Mouse (Mus musculus) heart, embryonic 10.5 days (tissue): ENCODE data around the gene Bcl7a. TPM values are rescaled to one million over a fixed set of nuclear protein-coding genes. Genes with fewer than 3 reads are reported as not detected.
A peak's percentile ranks its signal among the peaks of the same experiment; 100 is the strongest.

Source experiments
- DNase-seq: peaks from one replicate; pipeline ENCODE4 v3.0.0-alpha.2; 2017; ENCODE audit warnings: low spot score
- H3K27ac ChIP-seq: fragments of 300-500 bp; sonication (generic); 2 replicates; pipeline ENCODE4 v1.5.1; 2016; ENCODE audit warnings: mild to moderate bottlenecking
- H3K27me3 ChIP-seq: fragments of 300-500 bp; sonication (generic); 2 replicates; pipeline ENCODE4 v1.6.1; 2016; ENCODE audit warnings: mild to moderate bottlenecking; ENCODE audit not compliant: poor library complexity, insufficient read depth, severe bottlenecking
- H3K36me3 ChIP-seq: fragments of 300-500 bp; sonication (generic); 2 replicates; pipeline ENCODE4 v1.6.1; 2016; ENCODE audit warnings: mild to moderate bottlenecking, moderate library complexity
- H3K4me1 ChIP-seq: fragments of 300-500 bp; sonication (generic); 2 replicates; pipeline ENCODE4 v1.6.1; 2016; ENCODE audit warnings: mild to moderate bottlenecking
- H3K4me3 ChIP-seq: fragments of 300-500 bp; sonication (generic); 2 replicates; pipeline ENCODE4 v1.5.1; 2016; ENCODE audit warnings: mild to moderate bottlenecking, moderate library complexity
- H3K9me3 ChIP-seq: fragments of 300-500 bp; sonication (generic); 2 replicates; pipeline ENCODE4 v1.6.1; 2016; ENCODE audit warnings: mild to moderate bottlenecking, moderate library complexity
- WGBS: fragments of 180-500 bp; shearing (Covaris S2); methylation state at CpG from one replicate; pipeline ENCODE4 v1.1.7; 2016; 5-methylcytosine and 5-hydroxymethylcytosine counted together
- polyA plus RNA-seq: library from polyadenylated mRNA; unstranded; fragments of >200 nt; fragmentation: Nextera tagmentation; extraction: Ambion mirVana; gene quantifications from 2 replicates; pipeline ENCODE4 v1.2.1, GENCODE M21; 2016

Bcl7a gene
- polyA plus RNA-seq, 1 experiment from 2014 or later: 21.9 TPM

GRCm38 (mm10) chr5:123393786-123394302, 50.2 kb downstream of the Bcl7a start:
- no peak for DNase-seq
- Histone ChIP-seq H3K4me1 (peaks cover 59% of the 10 kb centered on the region), H3K36me3 (no peaks in the 10 kb centered on the region), H3K27ac (peak overlapping the region; percentile 94), H3K4me3 (peak overlapping the region; percentile 93), H3K9me3 (no peaks in the 10 kb centered on the region), H3K27me3 (no peaks in the 10 kb centered on the region)
- WGBS: 12% methylated on average over 5 of the region's 5 CpGs

DNA sequence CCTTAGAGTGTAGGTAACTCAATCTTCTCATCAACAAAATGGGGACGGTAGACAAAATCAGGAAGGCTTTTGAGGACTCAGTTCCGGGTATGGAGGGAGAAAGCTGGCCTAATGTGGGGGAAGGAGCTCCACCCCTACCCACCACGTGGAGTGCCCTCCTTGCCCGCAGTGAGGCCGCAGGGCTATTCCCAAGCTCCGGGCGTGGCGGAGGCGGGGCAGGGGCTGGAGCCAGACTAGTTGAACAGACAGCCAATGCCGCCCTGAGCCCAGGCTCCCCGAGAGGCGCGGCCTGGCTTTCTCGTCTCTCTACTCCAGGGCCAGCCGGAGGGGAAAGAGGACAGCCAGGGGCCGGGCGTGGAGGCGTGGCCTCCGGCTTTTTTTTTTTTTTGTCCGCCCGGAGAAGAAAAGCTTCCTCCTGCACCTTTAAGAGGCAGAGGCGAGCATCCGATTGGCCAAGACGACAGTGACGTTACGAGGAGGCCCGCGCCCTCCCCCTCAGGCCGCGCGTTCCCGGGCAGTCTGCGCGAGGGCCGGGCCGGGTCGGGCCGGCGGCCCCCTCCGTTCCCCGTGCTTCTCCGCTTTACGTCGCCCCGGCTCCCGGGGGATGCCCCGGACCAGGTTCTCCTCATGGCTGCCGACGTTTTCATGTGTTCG, 50.8 kb downstream of the Bcl7a start, which contains the start of gene Mlxip:
TSS of gene Mlxip (plus strand) at position 496 of the 654 bp plus-strand sequence.
- WGBS: under 1% methylated on average over 49 of the region's 50 CpGs
- Histone ChIP-seq H3K27ac (peak within 1 kb of the TSS; percentile 94), H3K27me3 (no peaks in the 10 kb centered on the region), H3K36me3 (no peaks in the 10 kb centered on the region), H3K9me3 (no peaks in the 10 kb centered on the region), H3K4me3 (peak within 1 kb of the TSS; percentile 93), H3K4me1 (peaks cover 59% of the 10 kb centered on the region)
- DNase-seq: peak; percentile 99

DNA sequence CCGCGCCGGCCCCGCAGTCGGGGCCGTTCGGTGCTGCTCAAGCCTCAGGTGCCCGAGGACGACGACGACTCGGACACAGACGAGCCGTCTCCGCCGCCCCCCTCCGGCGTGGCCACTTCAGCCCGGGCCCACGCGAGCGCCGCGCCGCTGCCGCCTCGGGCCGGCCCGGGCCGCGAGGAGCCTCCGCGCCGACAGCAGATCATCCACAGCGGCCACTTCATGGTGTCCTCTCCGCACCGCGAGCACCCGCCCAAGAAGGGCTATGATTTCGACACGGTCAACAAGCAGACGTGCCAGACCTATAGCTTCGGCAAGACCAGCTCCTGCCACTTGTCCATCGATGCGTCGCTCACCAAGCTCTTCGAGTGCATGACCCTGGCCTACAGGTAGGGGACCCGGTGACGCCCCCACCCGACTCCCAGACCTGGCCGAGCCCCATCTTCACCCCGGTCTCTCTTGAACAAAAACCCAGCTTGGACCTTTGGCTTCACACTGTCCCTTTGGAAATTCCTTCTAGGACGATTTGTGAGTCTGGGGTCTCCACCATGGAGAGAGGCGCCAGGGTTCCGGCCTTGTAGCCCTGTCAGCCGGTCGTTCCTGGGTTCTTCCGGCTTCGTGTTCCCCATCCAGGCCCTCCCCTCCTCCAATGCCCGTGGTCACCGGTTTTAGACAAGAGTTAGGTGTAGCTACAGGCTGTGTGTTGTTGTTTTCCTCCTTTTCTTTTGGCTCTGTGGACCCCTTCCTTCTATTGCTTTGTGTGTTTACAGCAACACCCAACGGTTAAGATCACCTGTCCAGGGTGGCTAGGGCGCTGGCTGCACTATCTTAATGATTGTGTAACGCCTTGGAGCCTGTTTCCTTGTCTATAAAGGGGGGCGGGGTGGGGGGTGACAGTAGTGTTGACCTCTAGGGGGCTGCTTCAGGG, 51.6 kb downstream of the Bcl7a start:
- H3K4me3 ChIP-seq: peak overlapping the region; percentile 93
- H3K27me3 ChIP-seq: no peaks in the 10 kb centered on the region
- DNase-seq: peak; percentile 81
- no peaks in the 10 kb centered on the region for H3K36me3 ChIP-seq
- no peaks in the 10 kb centered on the region for H3K9me3 ChIP-seq
- H3K4me1 ChIP-seq: peaks cover 55% of the 10 kb centered on the region
- peak overlapping the region; percentile 94 for H3K27ac ChIP-seq
- WGBS: under 1% methylated on average over 65 of the region's 65 CpGs

GRCm38 (mm10) chr5:123396901-123397464, 53.3 kb downstream of the Bcl7a start:
- Histone ChIP-seq H3K9me3 (no peaks in the 10 kb centered on the region), H3K27ac (no peak overlapping the region), H3K4me3 (peak overlapping the region; percentile 93; the same call in 1 of the 2 replicates), H3K27me3 (no peaks in the 10 kb centered on the region), H3K4me1 (peaks cover 45% of the 10 kb centered on the region), H3K36me3 (no peaks in the 10 kb centered on the region)
- 67% methylated on average over 8 of the region's 8 CpGs for WGBS
- no peak for DNase-seq

- H3K27ac ChIP-seq: no peak overlapping the region
- peaks cover 45% of the 10 kb centered on the region for H3K4me1 ChIP-seq
- H3K27me3 ChIP-seq: no peaks in the 10 kb centered on the region
- no peak for DNase-seq
- peaks cover 6% of the 10 kb centered on the region; the same call in 1 of the 2 replicates for H3K36me3 ChIP-seq
- H3K9me3 ChIP-seq: no peaks in the 10 kb centered on the region
- H3K4me3 ChIP-seq: peak overlapping the region; percentile 29
- whole genome bisulfite sequencing: 59% methylated on average over 11 of the region's 11 CpGs
These were observed 54.2 kb downstream of the Bcl7a start for GRCm38 (mm10) chr5:123397786-123398185.

DNA sequence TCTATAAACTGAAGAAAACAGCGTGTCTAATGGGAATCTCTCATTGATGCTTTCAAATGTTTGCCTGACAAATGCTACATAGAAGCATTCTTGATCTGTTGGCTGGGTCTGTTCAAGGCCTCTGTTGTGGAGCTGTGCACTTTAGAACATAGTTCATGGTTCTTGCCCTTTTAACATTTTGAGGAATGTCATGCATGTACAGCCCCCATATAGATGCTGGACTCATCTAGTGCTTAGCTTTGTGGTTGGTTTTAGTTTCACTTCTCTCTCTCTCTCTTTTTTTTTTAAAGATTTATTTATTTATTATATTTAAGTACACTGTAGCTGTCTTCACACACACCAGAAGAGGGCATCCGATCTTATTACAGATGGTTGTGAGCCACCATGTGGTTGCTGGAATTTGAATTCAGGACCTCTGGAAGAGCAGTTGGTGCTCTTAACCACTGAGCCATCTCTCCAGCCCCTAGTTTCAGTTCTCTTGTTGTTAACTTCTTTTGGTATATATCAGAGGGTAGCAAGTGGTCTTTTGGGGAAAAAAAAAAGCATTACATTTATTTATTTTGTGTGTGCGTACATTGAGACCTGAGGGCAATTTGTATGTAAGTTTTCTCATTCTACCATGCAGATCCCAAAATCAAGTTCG, 55.3 kb downstream of the Bcl7a start:
- H3K27me3 ChIP-seq: no peaks in the 10 kb centered on the region
- WGBS: 89% methylated on average over 4 of the region's 4 CpGs
- peaks cover 37% of the 10 kb centered on the region for H3K4me1 ChIP-seq
- H3K9me3 ChIP-seq: no peaks in the 10 kb centered on the region
- no peak overlapping the region for H3K4me3 ChIP-seq
- peaks cover 6% of the 10 kb centered on the region; the same call in 1 of the 2 replicates for H3K36me3 ChIP-seq
- H3K27ac ChIP-seq: no peak overlapping the region
- DNase-seq: no peak

DNA sequence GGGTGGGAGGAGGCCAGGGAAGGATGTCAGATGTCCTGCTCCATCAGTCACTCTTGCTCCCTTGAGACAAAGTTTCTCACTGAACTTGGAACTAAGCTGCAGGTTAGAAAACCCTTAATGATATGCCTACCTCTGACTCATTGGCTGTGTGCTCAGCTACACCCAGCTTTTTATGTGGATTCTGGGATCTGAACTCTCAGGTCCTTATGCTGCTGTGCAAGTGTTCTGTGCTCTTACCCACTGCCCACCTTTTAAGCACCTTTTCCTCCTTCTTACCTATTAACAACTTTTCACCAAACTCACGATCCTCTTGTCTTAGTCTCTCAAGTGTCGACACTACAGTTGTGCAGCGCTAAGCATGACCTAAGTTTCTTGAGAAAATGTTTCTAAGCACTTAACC, 60.8 kb downstream of the Bcl7a start:
- H3K36me3 ChIP-seq: peaks cover 6% of the 10 kb centered on the region; the same call in 1 of the 2 replicates
- WGBS: 81% methylated on average over 3 of the region's 3 CpGs
- no peaks in the 10 kb centered on the region for H3K27me3 ChIP-seq
- H3K27ac ChIP-seq: no peak overlapping the region
- no peaks in the 10 kb centered on the region for H3K9me3 ChIP-seq
- peaks cover 10% of the 10 kb centered on the region for H3K4me1 ChIP-seq
- H3K4me3 ChIP-seq: no peak overlapping the region
- DNase-seq: no peak

- 37% methylated on average over 2 of the region's 2 CpGs for WGBS
- H3K36me3 ChIP-seq: peaks cover 19% of the 10 kb centered on the region
- no peak for DNase-seq
- no peak overlapping the region for H3K4me3 ChIP-seq
- peaks cover 10% of the 10 kb centered on the region for H3K4me1 ChIP-seq
- H3K27me3 ChIP-seq: no peaks in the 10 kb centered on the region
- no peak overlapping the region; the same call in 1 of the 2 replicates for H3K27ac ChIP-seq
- H3K9me3 ChIP-seq: no peaks in the 10 kb centered on the region
These were observed 63.3 kb downstream of the Bcl7a start for GRCm38 (mm10) chr5:123406952-123407351.

DNA sequence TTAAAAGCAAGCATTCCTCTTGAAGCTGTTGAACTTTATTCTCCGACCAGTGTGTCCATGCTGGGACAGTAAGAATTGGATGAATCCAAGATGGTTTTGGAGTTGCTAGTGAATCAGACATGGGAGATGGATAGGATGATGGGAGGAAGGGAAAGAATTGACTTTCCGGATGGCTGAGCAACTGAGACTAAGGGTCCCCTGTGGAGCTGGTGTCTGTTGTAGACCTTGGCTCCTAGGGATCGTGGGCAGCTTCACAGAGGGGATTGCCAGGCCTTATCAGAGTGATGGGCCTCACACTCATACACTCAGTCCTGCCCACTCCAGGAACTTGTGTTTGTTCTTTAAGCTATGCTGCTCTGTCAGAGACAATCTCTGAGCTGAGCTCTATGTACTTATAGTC, 64.5 kb downstream of the Bcl7a start:
- DNase-seq: no peak
- Histone ChIP-seq H3K27ac (no peak overlapping the region), H3K27me3 (no peaks in the 10 kb centered on the region), H3K4me3 (no peak overlapping the region), H3K36me3 (peaks cover 13% of the 10 kb centered on the region), H3K4me1 (peaks cover 10% of the 10 kb centered on the region), H3K9me3 (no peaks in the 10 kb centered on the region)
- 48% methylated on average over 3 of the region's 3 CpGs for WGBS

DNA sequence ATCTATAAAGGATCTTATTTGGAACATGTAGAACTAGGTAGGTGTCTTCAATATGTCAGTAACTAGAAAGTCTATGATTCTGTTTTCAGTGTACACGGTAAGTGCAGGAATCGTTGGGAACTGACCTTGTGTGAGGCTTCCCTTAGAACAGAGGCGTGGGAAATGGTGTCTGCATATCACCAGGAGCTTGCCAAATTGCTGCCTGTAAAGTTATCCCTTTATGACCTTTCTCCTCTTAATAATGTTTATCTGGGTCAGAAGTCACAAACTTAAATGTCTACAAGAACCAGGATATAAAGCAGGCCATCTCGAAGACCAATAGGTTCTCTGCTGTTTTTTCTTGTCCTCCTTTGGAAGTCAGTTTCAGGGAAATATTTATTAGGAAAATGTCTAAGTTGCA, 68.6 kb downstream of the Bcl7a start:
- Histone ChIP-seq H3K4me1 (peaks cover 23% of the 10 kb centered on the region), H3K27ac (no peak overlapping the region), H3K27me3 (no peaks in the 10 kb centered on the region), H3K36me3 (peaks cover 13% of the 10 kb centered on the region), H3K9me3 (no peaks in the 10 kb centered on the region), H3K4me3 (no peak overlapping the region)
- DNase-seq: no peak
- 85% methylated on average over 4 of the region's 4 CpGs for WGBS

DNA sequence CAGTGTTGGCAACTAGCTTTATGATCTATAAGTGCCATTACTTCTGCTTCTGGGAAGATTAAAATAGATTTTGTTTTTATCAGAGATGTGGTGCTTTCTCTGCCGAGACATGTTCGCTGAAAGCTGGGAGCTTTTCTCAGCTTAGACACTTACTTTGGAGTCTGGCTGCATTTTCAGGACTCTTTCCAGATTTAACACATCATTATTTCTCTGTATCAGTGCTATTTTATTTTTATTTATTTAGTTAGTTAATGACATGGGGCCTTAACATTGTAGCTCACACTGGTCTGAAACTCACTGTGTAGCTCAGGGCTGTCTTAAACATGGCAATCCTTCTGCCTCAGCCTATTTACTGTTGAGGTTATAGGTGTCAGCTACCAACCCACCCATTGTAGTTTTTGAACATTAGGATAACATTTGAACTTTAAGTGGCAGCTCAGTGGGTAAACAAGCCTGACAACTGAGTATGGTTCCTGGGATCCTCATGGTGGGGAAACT, 70.3 kb downstream of the Bcl7a start:
- Histone ChIP-seq H3K27me3 (no peaks in the 10 kb centered on the region), H3K4me1 (peaks cover 18% of the 10 kb centered on the region), H3K36me3 (peaks cover 13% of the 10 kb centered on the region), H3K27ac (no peak overlapping the region), H3K4me3 (no peak overlapping the region), H3K9me3 (no peaks in the 10 kb centered on the region)
- DNase-seq: no peak
- 81% methylated on average over 2 of the region's 2 CpGs for WGBS

GRCm38 (mm10) chr5:123416149-123416548, 72.5 kb downstream of the Bcl7a start:
- H3K27ac ChIP-seq: no peak overlapping the region
- peaks cover 18% of the 10 kb centered on the region for H3K4me1 ChIP-seq
- no peak overlapping the region for H3K4me3 ChIP-seq
- H3K9me3 ChIP-seq: no peaks in the 10 kb centered on the region
- H3K27me3 ChIP-seq: no peaks in the 10 kb centered on the region
- peaks cover 3% of the 10 kb centered on the region; the same call in 1 of the 2 replicates for H3K36me3 ChIP-seq
- DNase-seq: no peak
- WGBS: 60% methylated on average over 3 of the region's 3 CpGs
